Mouse (Mus musculus) CH12.LX (cell line): ENCODE results near the gene Klhl33.

Experiments used
- CHD1 ChIP-seq: IDR thresholded peaks from 2 replicates; pipeline ENCODE4 v1.6.1; 2012; ENCODE audit warnings: low read depth, low read length, improper control_type of control experiment, inconsistent platforms
- CTCF ChIP-seq, 2 experiments: IDR thresholded peaks in 1 of 2; conservative IDR thresholded peaks in 1 of 2; 2 replicates each; pipeline ENCODE4 v1.5.1; 2011 to 2012; ENCODE audit warnings: low read depth in 2 of 2, low read length in 2 of 2, improper control_type of control experiment in 1 of 2, inconsistent platforms in 1 of 2, mild to moderate bottlenecking in 1 of 2, moderate library complexity in 1 of 2
- HCFC1 ChIP-seq: IDR thresholded peaks from 2 replicates; pipeline ENCODE4 v1.6.1; 2012; ENCODE audit warnings: low read depth, mild to moderate bottlenecking, inconsistent platforms, low read length, improper control_type of control experiment
- MAX ChIP-seq: IDR thresholded peaks from 2 replicates; pipeline ENCODE4 v1.6.1; 2011; ENCODE audit warnings: low read length, improper control_type of control experiment
- MYC ChIP-seq: IDR thresholded peaks from 2 replicates; pipeline ENCODE4 v1.6.1; 2011; ENCODE audit warnings: low read depth, mild to moderate bottlenecking, improper control_type of control experiment, low read length
- NRF1 ChIP-seq: IDR thresholded peaks from 2 replicates; pipeline ENCODE4 v1.6.1; 2014; ENCODE audit warnings: low read depth, mild to moderate bottlenecking, inconsistent platforms, low read length, improper control_type of control experiment, moderate library complexity
- POLR2A ChIP-seq: IDR thresholded peaks from 2 replicates; pipeline ENCODE4 v1.6.1; 2011; ENCODE audit warnings: low read depth, mild to moderate bottlenecking, improper control_type of control experiment, low read length
- POLR2AphosphoS2 ChIP-seq: IDR thresholded peaks from 2 replicates; pipeline ENCODE4 v1.6.1; 2011; ENCODE audit warnings: low read depth, low read length, improper control_type of control experiment
- RAD21 ChIP-seq: IDR thresholded peaks from 2 replicates; pipeline ENCODE4 v1.6.1; 2011; ENCODE audit warnings: low read depth, mild to moderate bottlenecking, low read length, improper control_type of control experiment, moderate library complexity
- SMC3 ChIP-seq: IDR thresholded peaks from 2 replicates; pipeline ENCODE4 v1.6.1; 2011; ENCODE audit warnings: low read depth, low read length, improper control_type of control experiment
- TBP ChIP-seq: conservative IDR thresholded peaks from 2 replicates; pipeline ENCODE4 v1.6.1; 2011; ENCODE audit warnings: low read depth, low read length, improper control_type of control experiment
- TCF12 ChIP-seq: IDR thresholded peaks from 2 replicates; pipeline ENCODE4 v1.6.1; 2014; ENCODE audit warnings: low read depth, mild to moderate bottlenecking, inconsistent platforms, low read length, improper control_type of control experiment
- USF1 ChIP-seq: IDR thresholded peaks from 2 replicates; pipeline ENCODE4 v1.6.1; 2014; ENCODE audit warnings: low read depth, mild to moderate bottlenecking, inconsistent platforms, low read length, improper control_type of control experiment
- ZC3H11A ChIP-seq: IDR thresholded peaks from 2 replicates; pipeline ENCODE4 v1.6.1; 2012; ENCODE audit warnings: low read depth, mild to moderate bottlenecking, inconsistent platforms, low read length, improper control_type of control experiment

DNA sequence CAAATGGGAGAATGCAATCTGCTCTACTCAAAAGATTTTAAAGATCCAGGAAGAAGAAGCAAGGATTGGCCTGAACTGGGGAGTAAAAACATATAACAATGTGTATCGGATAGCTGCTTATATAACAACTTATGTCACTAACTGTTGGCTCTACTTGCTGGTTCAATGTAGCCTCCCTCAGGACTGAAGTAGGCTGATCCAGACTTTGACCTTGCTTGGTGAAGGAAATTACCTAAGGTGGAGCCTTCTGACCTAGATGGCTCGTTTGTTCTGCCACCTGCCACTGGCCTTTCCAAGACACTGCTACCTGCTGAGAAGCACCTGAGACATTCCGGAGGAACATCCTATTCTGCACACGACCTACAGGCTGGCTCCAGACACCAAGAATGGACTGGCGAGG lies 41.5 kb downstream of the Klhl33 start:
- TF ChIP-seq MAX (no peak), POLR2A (no peak), TCF12 (no peak), MYC (no peak), CTCF (conservative IDR thresholded peaks at IDR 0.05 in 1 of 2, IDR thresholded peaks at IDR 0.05 in 1 of 2; ENCODE audit: low read depth in 2 of 2, low read length in 2 of 2) (no peak), USF1 (no peak), NRF1 (no peak), ZC3H11A (no peak), RAD21 (no peak), CHD1 (no peak), POLR2AphosphoS2 (no peak), HCFC1 (no peak), TBP (no peak), SMC3 (no peak)
